Mouse (Mus musculus) cerebellum, postnatal 36 days (tissue): Measurements from ENCODE around the gene Olfr1303.

ENCODE experiments used
- DNase-seq, 2 experiments: peaks; one replicate each; pipeline ENCODE4 v3.0.0; 2021 to 2022; ENCODE audit warnings: mixed read lengths in 2 of 2

Gene Olfr1303

GRCm38 (mm10) chr2:111820240-111820639 is at the start of gene Olfr1303:
Gene Olfr1303 (minus strand): TSS chr2:111820340.
- no peak for DNase-seq

- no peak for DNase-seq
Measured at GRCm38 (mm10) chr2:111812936-111813335, 7.2 kb downstream of the Olfr1303 start.

GRCm38 (mm10) chr2:111777129-111777528 is 43.0 kb downstream of the Olfr1303 start, which contains the start of gene Olfr1302:
Gene Olfr1302 (plus strand): TSS chr2:111777429.
- DNase-seq = no peak
